Mouse (Mus musculus) forebrain, embryonic 15.5 days (tissue): ENCODE measurements around the gene Spsb4. TPM values are rescaled to one million over a fixed set of nuclear protein-coding genes. Genes with fewer than 3 reads are reported as not detected.

ENCODE experiments used
- ATAC-seq: fragments of 200-750 bp; cut with Nextera tagmentation; replicated peaks from 2 replicates; pipeline ENCODE4 v1.8.0; 2017; ENCODE audit warnings: mild to moderate bottlenecking, moderate TSS enrichment, moderate library complexity
- H3K27ac ChIP-seq: fragments of 300-500 bp; sonication (generic); replicated peaks from 2 replicates; pipeline ENCODE4 v1.5.1; 2015; ENCODE audit warnings: mild to moderate bottlenecking, inconsistent platforms
- H3K27me3 ChIP-seq: fragments of 300-500 bp; sonication (generic); 2 replicates; pipeline ENCODE4 v1.6.1; 2015; ENCODE audit warnings: inconsistent platforms
- H3K36me3 ChIP-seq: fragments of 300-500 bp; sonication (generic); 2 replicates; pipeline ENCODE4 v1.6.1; 2015; ENCODE audit warnings: mild to moderate bottlenecking, inconsistent platforms
- H3K4me1 ChIP-seq: fragments of 300-500 bp; sonication (generic); 2 replicates; pipeline ENCODE4 v1.6.1; 2015; ENCODE audit warnings: inconsistent platforms
- H3K4me2 ChIP-seq: fragments of 300-500 bp; sonication (generic); replicated peaks from 2 replicates; pipeline ENCODE4 v1.6.1; 2015; ENCODE audit warnings: mild to moderate bottlenecking, inconsistent platforms
- H3K4me3 ChIP-seq: fragments of 300-500 bp; sonication (generic); 2 replicates; pipeline ENCODE4 v1.5.1; 2015; ENCODE audit warnings: mild to moderate bottlenecking, inconsistent platforms
- H3K9ac ChIP-seq: fragments of 300-500 bp; sonication (generic); replicated peaks from 2 replicates; pipeline ENCODE4 v1.6.1; 2015; ENCODE audit warnings: mild to moderate bottlenecking, inconsistent platforms
- H3K9me3 ChIP-seq: fragments of 300-500 bp; sonication (generic); 2 replicates; pipeline ENCODE4 v1.6.1; 2016; ENCODE audit warnings: inconsistent platforms
- WGBS: fragments of 180-500 bp; shearing (Covaris S2); methylation state at CpG from one replicate; pipeline ENCODE4 v1.1.7; 2015; ENCODE audit warnings: mixed read lengths; 5-methylcytosine and 5-hydroxymethylcytosine counted together
- polyA plus RNA-seq: library from polyadenylated mRNA; unstranded; fragments of >200 nt; fragmentation: Nextera tagmentation; extraction: Ambion mirVana; gene quantifications from 2 replicates; pipeline ENCODE4 v1.2.1, GENCODE M21; 2015

Gene Spsb4
- polyA plus RNA-seq, 1 experiment from 2014 or later, result 24.7 TPM

GRCm38 (mm10) chr9:96904360-96905355 is 114.0 kb downstream of the Spsb4 start:
- peaks cover 4% of the 10 kb centered on the region; the same call in 1 of the 2 replicates for H3K4me1 ChIP-seq
- peak; percentile 51; the same call in 1 of the 2 replicates for ATAC-seq
- no peaks in the 10 kb centered on the region for H3K9me3 ChIP-seq
- no peaks in the 10 kb centered on the region for H3K36me3 ChIP-seq
- no peak overlapping the region for H3K9ac ChIP-seq
- H3K27me3 ChIP-seq, result no peaks in the 10 kb centered on the region
- no peak overlapping the region for H3K4me2 ChIP-seq
- no peak overlapping the region for H3K4me3 ChIP-seq
- WGBS, result 65% methylated on average over 7 of the region's 7 CpGs
- H3K27ac ChIP-seq, result peak overlapping the region; percentile 67

DNA sequence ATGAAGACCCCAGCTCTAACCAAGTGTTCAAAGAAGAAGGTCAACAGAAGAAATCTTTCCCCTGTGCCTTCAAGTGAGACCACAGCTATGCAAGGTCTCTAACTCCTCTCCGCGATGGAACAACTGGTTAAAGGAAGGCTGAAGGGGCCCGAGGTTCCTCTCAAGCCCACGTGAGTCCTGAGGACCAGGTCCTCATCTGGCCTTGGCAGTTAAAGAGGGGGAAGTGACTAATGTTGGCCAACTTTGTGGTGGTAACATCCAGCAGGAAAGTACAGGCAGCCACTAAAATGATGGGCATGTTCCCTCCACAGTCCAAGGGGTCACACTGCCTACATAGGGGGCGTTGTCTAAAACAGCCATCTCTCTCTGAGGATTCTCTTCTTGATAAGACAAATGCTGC is 118.9 kb downstream of the Spsb4 start:
- ATAC-seq, result no peak
- H3K27me3 ChIP-seq, result no peaks in the 10 kb centered on the region
- no peaks in the 10 kb centered on the region for H3K36me3 ChIP-seq
- 86% methylated on average over 5 of the region's 5 CpGs for WGBS
- no peaks in the 10 kb centered on the region for H3K9me3 ChIP-seq
- H3K4me2 ChIP-seq, result no peak overlapping the region
- H3K9ac ChIP-seq, result no peak overlapping the region
- H3K4me3 ChIP-seq, result no peak overlapping the region
- no peak overlapping the region for H3K27ac ChIP-seq
- H3K4me1 ChIP-seq, result peaks cover under 1% of the 10 kb centered on the region; the same call in 1 of the 2 replicates

DNA sequence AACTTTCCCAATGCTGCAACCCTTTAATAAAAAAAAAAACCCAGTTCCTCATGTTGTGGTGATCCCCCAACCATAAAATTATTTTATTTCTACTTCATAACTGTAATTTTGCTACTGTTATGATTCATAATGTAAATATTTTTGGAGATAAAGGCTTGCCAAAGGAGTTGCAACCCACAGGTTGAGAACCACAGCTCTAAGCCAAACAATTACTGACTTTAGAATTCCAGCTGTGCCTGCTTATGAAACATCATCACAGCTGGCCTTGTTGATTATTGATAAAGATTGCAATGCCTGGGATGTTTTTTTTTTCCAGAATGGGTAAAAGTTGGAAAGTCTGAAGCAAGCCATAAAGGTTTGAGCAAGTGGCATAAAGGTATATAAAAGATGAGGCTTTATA is 119.6 kb downstream of the Spsb4 start:
- no peak for ATAC-seq
- Histone ChIP-seq H3K4me1 (no peaks in the 10 kb centered on the region), H3K9me3 (no peaks in the 10 kb centered on the region)

DNA sequence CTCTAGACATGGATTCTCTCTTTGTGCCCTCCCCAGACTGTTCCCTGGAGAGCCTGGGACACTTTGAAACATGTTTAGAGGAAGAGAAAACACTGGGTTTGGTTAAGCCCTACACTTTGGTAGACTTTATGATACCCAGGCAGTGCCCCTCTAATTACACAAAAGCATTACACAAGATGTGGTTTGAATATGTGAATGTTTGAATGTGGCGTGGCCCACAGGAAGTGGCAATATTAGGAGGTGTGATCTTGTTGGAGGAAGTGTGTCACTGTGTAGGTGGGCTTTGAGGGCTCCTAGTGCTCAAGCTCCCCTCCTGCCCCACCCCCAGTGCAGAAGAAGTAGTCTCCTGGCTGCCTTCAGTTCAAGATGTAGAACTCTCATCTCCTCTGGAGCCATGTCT is 122.0 kb downstream of the Spsb4 start:
- 96% methylated on average over 1 of the region's 1 CpGs for WGBS
- Histone ChIP-seq H3K9ac (no peak overlapping the region), H3K36me3 (no peaks in the 10 kb centered on the region), H3K4me1 (peaks cover 14% of the 10 kb centered on the region), H3K4me3 (no peak overlapping the region), H3K9me3 (no peaks in the 10 kb centered on the region), H3K27ac (no peak overlapping the region), H3K27me3 (no peaks in the 10 kb centered on the region), H3K4me2 (no peak overlapping the region)
- ATAC-seq, result no peak

More for the DNA sequence above, 119.6 kb downstream of the Spsb4 start:
- no peak overlapping the region for H3K4me2 ChIP-seq
- H3K36me3 ChIP-seq, result no peaks in the 10 kb centered on the region
- no peak overlapping the region for H3K4me3 ChIP-seq
- H3K9ac ChIP-seq, result no peak overlapping the region
- H3K27me3 ChIP-seq, result no peaks in the 10 kb centered on the region
- no peak overlapping the region for H3K27ac ChIP-seq

DNA sequence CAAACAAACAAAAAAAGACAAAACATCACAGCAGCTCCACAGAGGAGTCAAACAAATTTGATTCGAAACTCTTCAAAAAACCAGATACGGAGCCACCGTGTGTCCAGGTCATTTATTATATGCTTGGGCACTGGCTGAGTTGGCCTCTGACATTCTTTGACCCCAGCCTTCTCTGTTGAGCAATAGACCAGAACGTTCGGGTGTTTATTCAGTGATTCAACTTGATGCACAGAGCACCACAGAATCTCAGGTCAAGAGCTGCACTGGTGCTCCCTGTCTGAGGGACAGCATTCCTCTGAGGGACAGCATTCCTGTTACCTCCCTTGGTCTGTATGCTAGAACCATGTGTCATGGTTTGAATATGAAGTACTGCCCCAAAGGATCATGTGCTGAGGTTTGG is 125.1 kb downstream of the Spsb4 start:
- Histone ChIP-seq H3K4me2 (no peak overlapping the region), H3K4me3 (no peak overlapping the region), H3K27me3 (no peaks in the 10 kb centered on the region), H3K27ac (no peak overlapping the region), H3K9ac (no peak overlapping the region), H3K36me3 (no peaks in the 10 kb centered on the region), H3K9me3 (no peaks in the 10 kb centered on the region), H3K4me1 (peaks cover 40% of the 10 kb centered on the region)
- no peak for ATAC-seq
- WGBS, result 86% methylated on average over 5 of the region's 5 CpGs

Other genes with a start within 250 kb of the Spsb4 start
- 33.8 and 36.6 TPM in 2 replicates for gene Pxylp1, start 126.2 kb downstream of the Spsb4 start, polyA plus RNA-seq
- 68.4 and 75.1 TPM in 2 replicates for gene Slc25a36, start 92.3 kb upstream of the Spsb4 start, polyA plus RNA-seq